Mouse (Mus musculus): Measurements from ENCODE around the gene Mettl18. TPM values are rescaled to one million over a fixed set of nuclear protein-coding genes. Genes with fewer than 3 reads are reported as not detected.

The Mettl18 gene
- total RNA-seq, 1 experiment from 2014 or later = 5.2 TPM

- no peak for DNase-seq
Measured at GRCm38 (mm10) chr1:164043549-164043948, 48.9 kb downstream of the Mettl18 start.

Other genes starting within 250 kb of the Mettl18 start
- 17.7 and 21.3 TPM in 2 replicates for gene Kifap3, start 215.3 kb upstream of the Mettl18 start, total RNA-seq (2021)
- 19.7 and 24.5 TPM in 2 replicates for gene Scyl3, start 65.8 kb upstream of the Mettl18 start, total RNA-seq (2021)
- 2.3 and 2.9 TPM in 2 replicates for gene BC055324, start 93 bp upstream of the Mettl18 start, total RNA-seq (2021)
- gene Sele, start 53.3 kb downstream of the Mettl18 start, total RNA-seq (2021) = 2.5 and 3.0 TPM in 2 replicates
- 0.70 and 1.7 TPM in 2 replicates for gene Sell, start 67.1 kb downstream of the Mettl18 start, total RNA-seq (2021)
- gene Selp, start 120.4 kb downstream of the Mettl18 start, total RNA-seq (2021) = 0.38 and 0.39 TPM in 2 replicates
- gene F5, start 156.9 kb downstream of the Mettl18 start, total RNA-seq (2021) = 12.9 and 17.4 TPM in 2 replicates

All from adrenal gland, postnatal 25 days (tissue).